Mouse (Mus musculus): ENCODE results near the gene Shank2.

- TF ChIP-seq CTCF (IDR thresholded peaks at IDR 0.05) (no peak), EP300 (IDR thresholded peaks at IDR 0.05) (no peak)
Measured at GRCm38 (mm10) chr7:144402492-144402891, 400.8 kb downstream of the Shank2 start.

Data from lung, postnatal 0 days (tissue).